Mouse (Mus musculus) G1E-ER4 (cell line): ENCODE results near the gene Slain1. TPM values are rescaled to one million over a fixed set of nuclear protein-coding genes. Genes with fewer than 3 reads are reported as not detected.

ENCODE experiments used
- GATA1 ChIP-seq: IDR thresholded peaks from one replicate; pipeline ENCODE4 v1.8.0; 2012; ENCODE audit warnings: low read length, inconsistent platforms
- polyA plus RNA-seq: library from polyadenylated mRNA; stranded (reverse); fragments of >175 nt; gene quantifications from 2 replicates; pipeline ENCODE4 v1.2.3, GENCODE M21; 2012

The Slain1 gene
- not detected in 2 replicates for polyA plus RNA-seq

GRCm38 (mm10) chr14:103649896-103650334, at the start of gene Slain1:
Gene Slain1, plus strand, starts transcription at chr14:103650228.
- no peak for TF ChIP-seq GATA1

- TF ChIP-seq GATA1 = no peak
Observed at GRCm38 (mm10) chr14:103608063-103608462, 42.0 kb upstream of the Slain1 start.

GRCm38 (mm10) chr14:103613573-103614271, 36.3 kb upstream of the Slain1 start:
- TF ChIP-seq GATA1 = no peak

GRCm38 (mm10) chr14:103614272-103614587, 35.8 kb upstream of the Slain1 start:
- TF ChIP-seq GATA1 = no peak

- no peak for TF ChIP-seq GATA1
Observed at GRCm38 (mm10) chr14:103619756-103620155, 30.3 kb upstream of the Slain1 start.

- TF ChIP-seq GATA1 = no peak
Observed at GRCm38 (mm10) chr14:103621207-103621606, 28.8 kb upstream of the Slain1 start.

GRCm38 (mm10) chr14:103626100-103626499, 23.9 kb upstream of the Slain1 start:
- no peak for TF ChIP-seq GATA1

- no peak for TF ChIP-seq GATA1
Observed at GRCm38 (mm10) chr14:103629639-103630364, 20.2 kb upstream of the Slain1 start.

- TF ChIP-seq GATA1 = no peak
Observed at GRCm38 (mm10) chr14:103630545-103630944, 19.5 kb upstream of the Slain1 start.

- TF ChIP-seq GATA1 = no peak
Observed at GRCm38 (mm10) chr14:103643933-103644332, 6.1 kb upstream of the Slain1 start.

GRCm38 (mm10) chr14:103647981-103648380, 2.0 kb upstream of the Slain1 start:
- TF ChIP-seq GATA1 = no peak

- TF ChIP-seq GATA1 = no peak
Observed at GRCm38 (mm10) chr14:103648623-103649255, 1.3 kb upstream of the Slain1 start.

- TF ChIP-seq GATA1 = no peak
Observed at GRCm38 (mm10) chr14:103649302-103649701, 726 bp upstream of the Slain1 start.

- no peak for TF ChIP-seq GATA1
Observed at GRCm38 (mm10) chr14:103650413-103651101, 529 bp downstream of the Slain1 start.

- TF ChIP-seq GATA1 = no peak
Observed at GRCm38 (mm10) chr14:103651106-103651505, 1.1 kb downstream of the Slain1 start.

- TF ChIP-seq GATA1 = no peak
Observed at GRCm38 (mm10) chr14:103651562-103651961, 1.5 kb downstream of the Slain1 start.
